Mouse (Mus musculus) CH12.LX (cell line): ENCODE data around the gene Rnf41. TPM values are rescaled to one million over a fixed set of nuclear protein-coding genes. Genes with fewer than 3 reads are reported as not detected.

Experiments used
- DNase-seq: peaks from one replicate; pipeline ENCODE4 v3.0.0-alpha.2; 2013; ENCODE audit errors: extremely low read depth
- H3K27ac ChIP-seq: 2 replicates; pipeline ENCODE4 v1.5.1; 2012; ENCODE audit warnings: low read depth, mild to moderate bottlenecking, control low read depth, moderate library complexity; ENCODE audit not compliant: insufficient read depth
- H3K27me3 ChIP-seq: replicated peaks from 2 replicates; pipeline ENCODE3; 2012; ENCODE audit warnings: inconsistent platforms
- H3K36me3 ChIP-seq, 2 experiments: replicated peaks in 1 of 2; 2 replicates each; pipeline versions ENCODE3 to v1.6.1; 2012; ENCODE audit warnings: inconsistent platforms in 1 of 2, low read length in 1 of 2, mild to moderate bottlenecking in 1 of 2, mixed read lengths in 1 of 2, moderate library complexity in 1 of 2; ENCODE audit not compliant: control insufficient read depth in 1 of 2, insufficient read depth in 1 of 2
- H3K4me1 ChIP-seq, 2 experiments: 2 replicates each; pipeline ENCODE4 v1.6.1; 2012; ENCODE audit warnings: inconsistent platforms in 1 of 2, moderate library complexity in 1 of 2; ENCODE audit not compliant: insufficient read depth in 2 of 2, control insufficient read depth in 1 of 2
- H3K4me2 ChIP-seq: 2 replicates; pipeline ENCODE4 v1.6.1; 2012; ENCODE audit warnings: low read depth, mild to moderate bottlenecking, control low read depth; ENCODE audit not compliant: poor library complexity, insufficient read depth, severe bottlenecking
- H3K4me3 ChIP-seq, 3 experiments: fragments of 150-350 bp in 1 of 3; sonication (generic) in 1 of 3; replicated peaks in 1 of 3; 2 replicates each; pipeline versions ENCODE3 to v1.5.1; 2011 to 2012; ENCODE audit warnings: low read depth in 2 of 3, low read length in 2 of 3, mild to moderate bottlenecking in 2 of 3, moderate library complexity in 2 of 3, control low read depth in 1 of 3, improper control_type of control experiment in 1 of 3, inconsistent platforms in 1 of 3, mixed read lengths in 1 of 3; ENCODE audit not compliant: poor library complexity in 1 of 3
- H3K79me2 ChIP-seq: replicated peaks from 2 replicates; pipeline ENCODE4 v1.6.1; 2012; ENCODE audit warnings: mild to moderate bottlenecking, moderate library complexity; ENCODE audit not compliant: control insufficient read depth, poor library complexity, insufficient read depth, severe bottlenecking; ENCODE audit errors: extremely low read depth
- H3K9ac ChIP-seq: 2 replicates; pipeline ENCODE4 v1.6.1; 2012; ENCODE audit warnings: low read depth, mild to moderate bottlenecking, control low read depth, moderate library complexity; ENCODE audit not compliant: insufficient read depth
- H3K9me3 ChIP-seq: replicated peaks from 2 replicates; pipeline ENCODE3; 2012; ENCODE audit warnings: low read length, inconsistent platforms, mixed read lengths
- BHLHE40 ChIP-seq: IDR thresholded peaks from 2 replicates; pipeline ENCODE4 v1.6.1; 2011; ENCODE audit warnings: mild to moderate bottlenecking, low read depth, low read length, improper control_type of control experiment
- CHD1 ChIP-seq: IDR thresholded peaks from 2 replicates; pipeline ENCODE4 v1.6.1; 2012; ENCODE audit warnings: low read depth, low read length, improper control_type of control experiment, inconsistent platforms
- CHD2 ChIP-seq: IDR thresholded peaks from 2 replicates; pipeline ENCODE4 v1.6.1; 2011; ENCODE audit warnings: low read length, improper control_type of control experiment
- CTCF ChIP-seq, 2 experiments: IDR thresholded peaks in 1 of 2; conservative IDR thresholded peaks in 1 of 2; 2 replicates each; pipeline ENCODE4 v1.5.1; 2011 to 2012; ENCODE audit warnings: low read depth in 2 of 2, low read length in 2 of 2, improper control_type of control experiment in 1 of 2, inconsistent platforms in 1 of 2, mild to moderate bottlenecking in 1 of 2, moderate library complexity in 1 of 2
- E2F4 ChIP-seq: IDR thresholded peaks from 2 replicates; pipeline ENCODE4 v1.6.1; 2011; ENCODE audit warnings: low read depth, low read length, improper control_type of control experiment; ENCODE audit not compliant: insufficient replicate concordance
- ELF1 ChIP-seq: IDR thresholded peaks from 2 replicates; pipeline ENCODE4 v1.6.1; 2014; ENCODE audit warnings: low read depth, mild to moderate bottlenecking, inconsistent platforms, low read length, improper control_type of control experiment
- EP300 ChIP-seq: IDR thresholded peaks from 2 replicates; pipeline ENCODE4 v1.6.1; 2011; ENCODE audit warnings: low read length, improper control_type of control experiment
- ETS1 ChIP-seq: conservative IDR thresholded peaks from 2 replicates; pipeline ENCODE4 v1.6.1; 2012; ENCODE audit warnings: low read depth, mild to moderate bottlenecking, inconsistent platforms, low read length, improper control_type of control experiment, moderate library complexity
- GABPA ChIP-seq: IDR thresholded peaks from 2 replicates; pipeline ENCODE4 v1.6.1; 2012; ENCODE audit warnings: low read depth, low read length, improper control_type of control experiment, inconsistent platforms; ENCODE audit not compliant: insufficient replicate concordance
- HCFC1 ChIP-seq: IDR thresholded peaks from 2 replicates; pipeline ENCODE4 v1.6.1; 2012; ENCODE audit warnings: low read depth, mild to moderate bottlenecking, inconsistent platforms, low read length, improper control_type of control experiment
- IRF4 ChIP-seq: IDR thresholded peaks from 2 replicates; pipeline ENCODE4 v1.6.1; 2014; ENCODE audit warnings: low read depth, mild to moderate bottlenecking, inconsistent platforms, low read length, improper control_type of control experiment
- JUN ChIP-seq: IDR thresholded peaks from 2 replicates; pipeline ENCODE4 v1.6.1; 2011; ENCODE audit warnings: low read depth, mild to moderate bottlenecking, low read length, improper control_type of control experiment, moderate library complexity; ENCODE audit not compliant: insufficient read depth
- JUND ChIP-seq: conservative IDR thresholded peaks from 2 replicates; pipeline ENCODE4 v1.6.1; 2011; ENCODE audit warnings: low read depth, low read length, improper control_type of control experiment
- KAT2A ChIP-seq: IDR thresholded peaks from 2 replicates; pipeline ENCODE4 v1.6.1; 2012; ENCODE audit warnings: low read length, improper control_type of control experiment, inconsistent platforms; ENCODE audit not compliant: insufficient replicate concordance
- MAFK ChIP-seq: IDR thresholded peaks from 2 replicates; pipeline ENCODE4 v1.6.1; 2011; ENCODE audit warnings: low read length, improper control_type of control experiment; ENCODE audit not compliant: insufficient replicate concordance
- MAX ChIP-seq: IDR thresholded peaks from 2 replicates; pipeline ENCODE4 v1.6.1; 2011; ENCODE audit warnings: low read length, improper control_type of control experiment
- MAZ ChIP-seq: IDR thresholded peaks from 2 replicates; pipeline ENCODE4 v1.6.1; 2012; ENCODE audit warnings: low read depth, mild to moderate bottlenecking, inconsistent platforms, low read length, improper control_type of control experiment, moderate library complexity
- MEF2A ChIP-seq: IDR thresholded peaks from 2 replicates; pipeline ENCODE4 v1.6.1; 2014; ENCODE audit warnings: low read depth, mild to moderate bottlenecking, inconsistent platforms, low read length, improper control_type of control experiment, borderline replicate concordance
- MXI1 ChIP-seq: IDR thresholded peaks from 2 replicates; pipeline ENCODE4 v1.6.1; 2011; ENCODE audit warnings: mild to moderate bottlenecking, low read depth, low read length, improper control_type of control experiment
- MYC ChIP-seq: IDR thresholded peaks from 2 replicates; pipeline ENCODE4 v1.6.1; 2011; ENCODE audit warnings: low read depth, mild to moderate bottlenecking, improper control_type of control experiment, low read length
- NELFE ChIP-seq: IDR thresholded peaks from 2 replicates; pipeline ENCODE4 v1.6.1; 2011; ENCODE audit warnings: low read depth, low read length, improper control_type of control experiment
- NRF1 ChIP-seq: IDR thresholded peaks from 2 replicates; pipeline ENCODE4 v1.6.1; 2014; ENCODE audit warnings: low read depth, mild to moderate bottlenecking, inconsistent platforms, low read length, improper control_type of control experiment, moderate library complexity
- PAX5 ChIP-seq: IDR thresholded peaks from 2 replicates; pipeline ENCODE4 v1.6.1; 2012; ENCODE audit warnings: low read length, inconsistent platforms, mixed read lengths
- POLR2A ChIP-seq: IDR thresholded peaks from 2 replicates; pipeline ENCODE4 v1.6.1; 2011; ENCODE audit warnings: low read depth, mild to moderate bottlenecking, improper control_type of control experiment, low read length
- POLR2AphosphoS2 ChIP-seq: IDR thresholded peaks from 2 replicates; pipeline ENCODE4 v1.6.1; 2011; ENCODE audit warnings: low read depth, low read length, improper control_type of control experiment
- RAD21 ChIP-seq: IDR thresholded peaks from 2 replicates; pipeline ENCODE4 v1.6.1; 2011; ENCODE audit warnings: low read depth, mild to moderate bottlenecking, low read length, improper control_type of control experiment, moderate library complexity
- RCOR1 ChIP-seq: conservative IDR thresholded peaks from 2 replicates; pipeline ENCODE4 v1.6.1; 2012; ENCODE audit warnings: low read depth, mild to moderate bottlenecking, inconsistent platforms, low read length, improper control_type of control experiment
- SIN3A ChIP-seq: IDR thresholded peaks from 2 replicates; pipeline ENCODE4 v1.6.1; 2012; ENCODE audit warnings: low read length, improper control_type of control experiment, inconsistent platforms
- SMC3 ChIP-seq: IDR thresholded peaks from 2 replicates; pipeline ENCODE4 v1.6.1; 2011; ENCODE audit warnings: low read depth, low read length, improper control_type of control experiment
- TBP ChIP-seq: conservative IDR thresholded peaks from 2 replicates; pipeline ENCODE4 v1.6.1; 2011; ENCODE audit warnings: low read depth, low read length, improper control_type of control experiment
- TCF12 ChIP-seq: IDR thresholded peaks from 2 replicates; pipeline ENCODE4 v1.6.1; 2014; ENCODE audit warnings: low read depth, mild to moderate bottlenecking, inconsistent platforms, low read length, improper control_type of control experiment
- UBTF ChIP-seq: IDR thresholded peaks from 2 replicates; pipeline ENCODE4 v1.6.1; 2012; ENCODE audit warnings: low read depth, mild to moderate bottlenecking, inconsistent platforms, low read length, improper control_type of control experiment, moderate library complexity
- USF1 ChIP-seq: IDR thresholded peaks from 2 replicates; pipeline ENCODE4 v1.6.1; 2014; ENCODE audit warnings: low read depth, mild to moderate bottlenecking, inconsistent platforms, low read length, improper control_type of control experiment
- USF2 ChIP-seq: conservative IDR thresholded peaks from 2 replicates; pipeline ENCODE4 v1.6.1; 2011; ENCODE audit warnings: low read depth, low read length, improper control_type of control experiment
- ZC3H11A ChIP-seq: IDR thresholded peaks from 2 replicates; pipeline ENCODE4 v1.6.1; 2012; ENCODE audit warnings: low read depth, mild to moderate bottlenecking, inconsistent platforms, low read length, improper control_type of control experiment
- ZKSCAN1 ChIP-seq: IDR thresholded peaks from 2 replicates; pipeline ENCODE4 v1.6.1; 2012; ENCODE audit warnings: low read depth, inconsistent platforms, low read length, improper control_type of control experiment, borderline replicate concordance
- ZMIZ1 ChIP-seq: IDR thresholded peaks from 2 replicates; pipeline ENCODE4 v1.6.1; 2012; ENCODE audit warnings: low read depth, mild to moderate bottlenecking, inconsistent platforms, low read length, improper control_type of control experiment
- ZNF384 ChIP-seq: IDR thresholded peaks from 2 replicates; pipeline ENCODE4 v1.6.1; 2012; ENCODE audit warnings: low read depth, low read length, improper control_type of control experiment, inconsistent platforms
- dilution Hi-C: fragments of 300-500 bp; cut with MboI; formaldehyde crosslinking; loops from 2 replicates; pipeline ENCODE4 v1.14.3; 2020; ENCODE audit warnings: low sequenced_read_pairs; ENCODE audit not compliant: extremely low pct_unique_long_range_greater_than_20kb, extremely low pct_ligation_motif_present
- in situ Hi-C: fragments of 300-500 bp; cut with MboI; formaldehyde crosslinking; loops from 3 replicates; pipeline ENCODE4 v1.14.3; 2019; ENCODE audit warnings: low sequenced_read_pairs, low pct_ligation_motif_present, low pct_unique_long_range_greater_than_20kb, mixed read lengths
- polyA plus RNA-seq: library from polyadenylated mRNA; unstranded; fragments of >175 nt; gene quantifications from 2 replicates; pipeline ENCODE4 v1.2.1, GENCODE M21; 2012; ENCODE audit warnings: low read depth; ENCODE audit not compliant: insufficient read length
- total RNA-seq, 2 experiments: library from RNA; depleted of rRNA; stranded (reverse); fragments of 300-350 nt in 1 of 2; fragments of >200 nt in 1 of 2; gene quantifications; 2 replicates each; pipeline ENCODE4 v1.2.3; 2012 to 2014

Rnf41 gene
- total and polyA plus RNA-seq, 3 experiments, result 15.3 to 19.9 (median 17.4) TPM

DNA sequence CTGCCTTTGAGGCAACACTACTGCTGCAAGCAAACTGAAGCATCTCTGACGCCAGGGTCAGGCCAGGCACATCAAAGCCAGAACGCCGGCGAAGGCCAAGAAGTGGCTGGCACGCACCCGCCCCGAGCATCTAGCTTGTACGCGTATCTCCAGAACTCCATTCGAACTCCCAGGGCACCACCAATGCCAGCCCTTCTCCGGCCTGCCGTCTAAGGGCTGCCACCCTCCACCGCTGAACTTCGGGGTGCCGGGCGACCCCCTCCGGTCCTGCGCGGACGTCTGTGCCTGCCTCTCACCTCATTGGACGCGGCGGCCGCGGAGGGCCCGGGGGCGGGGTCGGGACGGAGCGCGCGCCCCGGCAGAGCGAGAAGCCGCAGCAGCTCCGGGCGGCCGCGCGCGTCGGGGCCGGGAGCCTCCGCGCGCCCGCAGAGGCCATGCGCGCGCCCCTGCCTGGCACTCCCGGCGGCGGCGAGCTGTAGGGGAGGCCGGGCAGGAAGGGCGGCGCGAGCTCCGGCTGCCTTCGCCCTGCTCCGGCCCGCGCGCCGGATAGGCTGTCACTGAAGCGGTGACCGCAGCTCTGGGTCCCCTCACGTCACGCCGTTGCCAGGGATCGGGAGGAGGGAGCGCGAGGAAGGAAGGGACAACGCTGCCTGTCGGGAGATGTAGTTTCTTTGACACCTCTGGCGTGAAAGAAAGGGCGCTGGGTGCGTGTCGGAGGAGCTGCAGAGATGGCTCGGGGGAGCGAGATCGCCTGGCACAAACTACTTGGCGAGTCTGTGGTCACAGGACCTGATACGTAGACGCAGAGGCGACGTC lies 42.8 kb upstream of the Rnf41 start, which contains the start of gene Coq10a:
TSS of gene Coq10a (minus strand) at position 596 of the 816 bp plus-strand sequence.
- Histone ChIP-seq H3K4me2 (peak within 1 kb of the TSS; percentile 73), H3K36me3 (peaks cover 10 to 23% of the 10 kb centered on the region in 2 experiments), H3K27me3 (no peaks in the 10 kb centered on the region), H3K9me3 (no peaks in the 10 kb centered on the region), H3K79me2 (no peaks in the 10 kb centered on the region), H3K27ac (peak within 1 kb of the TSS; percentile 99), H3K9ac (peak within 1 kb of the TSS; percentile 77), H3K4me1 (peaks cover 3 to 22% of the 10 kb centered on the region in 2 experiments; a peak in 3 of 4 replicates)
- in situ Hi-C loops, result no loop called here
- DNase-seq, result peak; percentile 88
- dilution Hi-C loops, result no loop called here
- TF ChIP-seq ZC3H11A, result no peak
- TF ChIP-seq MEF2A, result 0 out of 2 replicates have a peak, but pooled peaks have one; percentile 25
- no peak for TF ChIP-seq CTCF (conservative IDR thresholded peaks at IDR 0.05 in 1 of 2, IDR thresholded peaks at IDR 0.05 in 1 of 2; ENCODE audit: low read depth in 2 of 2, low read length in 2 of 2)
- no peak; the same call in 1 of the 2 replicates for TF ChIP-seq TBP
- TF ChIP-seq NRF1, result peak; percentile 46
- no peak; the same call in 1 of the 2 replicates for TF ChIP-seq BHLHE40
- TF ChIP-seq SMC3, result no peak
- TF ChIP-seq E2F4, result no peak
- peak; percentile 74 for TF ChIP-seq POLR2A
- TF ChIP-seq PAX5, result no peak
- no peak for TF ChIP-seq RAD21
- peak; percentile 82 for TF ChIP-seq UBTF
- no peak for TF ChIP-seq ZKSCAN1
- TF ChIP-seq NELFE, result peak; percentile 91
- no peak for TF ChIP-seq MAZ
- TF ChIP-seq EP300, result no peak
- TF ChIP-seq ELF1, result peak; percentile 47
- peak; percentile 82 for TF ChIP-seq SIN3A
- TF ChIP-seq MYC, result no peak
- no peak for TF ChIP-seq CHD1
- TF ChIP-seq TCF12, result peak; percentile 72
- peak; percentile 61 for TF ChIP-seq MAX
- peak; percentile 76 for TF ChIP-seq ZMIZ1
- TF ChIP-seq ETS1, result no peak; the same call in 1 of the 2 replicates
- TF ChIP-seq IRF4, result peak; percentile 60; the same call in 1 of the 2 replicates
- no peak; the same call in 1 of the 2 replicates for TF ChIP-seq POLR2AphosphoS2
- TF ChIP-seq CHD2, result no peak
- peak; percentile 84 for TF ChIP-seq HCFC1
- TF ChIP-seq ZNF384, result no peak
- TF ChIP-seq USF1, result peak; percentile 15; the same call in 1 of the 2 replicates
- TF ChIP-seq GABPA, result no peak; the same call in 1 of the 2 replicates
- no peak for TF ChIP-seq MAFK
- peak; percentile 70; the same call in 1 of the 2 replicates for TF ChIP-seq MXI1
- no peak for TF ChIP-seq KAT2A
- no peak for TF ChIP-seq RCOR1
- TF ChIP-seq JUND, result no peak
- no peak for TF ChIP-seq USF2
- no peak for TF ChIP-seq JUN
- TF ChIP-seq, all 38 proteins: peak for 14
- peak within 1 kb of the TSS; percentile 68 to 93 (median 80) for H3K4me3 ChIP-seq
